Mouse (Mus musculus) spleen, postnatal 14 days (tissue): ENCODE measurements around the gene Olfr464.
A peak's percentile ranks its signal among the peaks of the same experiment; 100 is the strongest.

Experiments used
- DNase-seq, 2 experiments: peaks; one replicate each; pipeline ENCODE4 v3.0.0; 2021 to 2022; ENCODE audit warnings: low spot score in 2 of 2

The Olfr464 gene

DNA sequence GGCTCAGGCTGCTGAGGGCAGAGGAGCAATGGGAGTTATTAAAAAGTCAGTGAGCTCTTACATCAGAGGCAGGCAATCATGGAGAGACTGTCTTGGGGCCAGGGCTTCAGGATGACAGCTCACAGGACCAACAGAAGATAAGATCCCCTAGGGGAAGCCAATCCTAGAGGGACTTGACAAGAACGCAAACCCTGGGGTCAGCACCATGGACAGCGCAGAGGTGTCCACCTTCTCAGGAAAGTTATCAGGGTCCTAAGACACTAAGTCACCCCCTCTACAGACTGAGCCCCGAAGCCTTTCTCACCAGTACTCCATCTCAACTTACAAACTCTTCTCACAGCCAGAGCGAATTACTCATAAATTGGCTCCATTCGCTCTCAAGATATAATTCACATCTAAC, at the start of gene Olfr464:
TSS of gene Olfr464 (minus strand) at position 2 of the 400 bp plus-strand sequence.
- no peak for DNase-seq

DNA sequence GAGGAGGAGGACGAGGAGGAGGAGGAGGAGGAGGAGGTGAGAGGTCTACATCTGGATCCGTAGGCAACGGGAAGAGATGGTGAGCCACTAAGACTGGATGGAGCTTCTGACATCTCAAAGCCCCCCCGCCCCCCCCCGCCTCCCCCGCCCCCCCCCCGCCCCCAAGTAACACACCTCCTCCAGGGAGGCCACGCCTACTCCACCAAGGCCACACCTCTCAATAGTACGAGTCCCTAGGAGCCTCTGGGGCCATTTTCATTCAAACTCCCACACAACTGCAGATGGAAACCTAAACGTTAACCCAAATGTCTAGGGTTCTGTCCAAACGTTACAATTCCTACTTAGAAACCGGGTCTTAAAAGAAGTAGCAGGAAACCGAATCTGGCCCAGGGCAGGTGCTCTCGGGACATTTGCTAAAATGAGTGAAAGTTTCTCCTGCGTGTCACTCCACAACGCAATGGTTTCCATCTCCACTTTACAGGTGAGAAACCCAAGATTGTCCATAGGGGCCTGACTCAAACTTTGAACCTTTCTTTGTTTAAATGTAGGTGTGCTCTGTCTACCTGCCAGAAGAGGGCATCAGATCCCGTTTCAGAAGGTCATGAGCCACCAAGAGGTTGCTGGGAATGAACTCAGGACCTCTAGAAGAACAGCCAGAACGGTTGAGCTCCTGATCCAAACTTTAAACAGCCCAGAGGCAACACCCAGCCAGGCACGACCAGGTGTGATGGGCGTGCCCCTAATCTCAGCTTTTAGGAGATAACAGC, 47.8 kb upstream of the Olfr464 start:
- DNase-seq, result no peak

DNA sequence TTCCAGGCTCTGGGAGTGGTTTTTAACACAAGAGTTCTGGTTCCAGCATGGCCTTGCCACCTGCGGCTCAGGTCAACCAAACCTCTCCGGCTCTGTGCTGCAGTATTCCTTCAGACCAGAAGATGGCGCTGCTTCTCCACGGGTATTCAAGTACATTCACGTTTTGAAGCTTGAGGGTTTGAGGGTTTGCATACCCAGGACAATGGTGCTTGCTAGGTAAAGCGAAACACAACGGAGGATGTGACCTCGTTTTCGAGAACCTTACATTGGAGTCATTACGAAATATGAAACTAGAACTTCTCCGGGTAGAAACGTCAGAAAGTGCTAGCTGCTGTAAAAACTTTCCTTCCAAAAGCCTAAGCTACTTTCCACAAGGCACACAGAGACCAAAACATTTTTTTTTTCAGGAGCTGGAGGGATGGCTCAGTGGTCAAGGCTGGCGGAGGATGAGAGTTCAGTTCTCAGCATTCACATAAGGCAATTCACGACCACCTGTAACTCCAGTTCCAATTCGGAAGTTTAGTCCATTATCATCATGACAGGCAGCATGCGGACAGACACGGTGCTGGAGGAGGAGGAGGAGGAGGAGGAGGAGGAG, 47.0 kb upstream of the Olfr464 start:
- peak; percentile 70 to 87 for DNase-seq

DNA sequence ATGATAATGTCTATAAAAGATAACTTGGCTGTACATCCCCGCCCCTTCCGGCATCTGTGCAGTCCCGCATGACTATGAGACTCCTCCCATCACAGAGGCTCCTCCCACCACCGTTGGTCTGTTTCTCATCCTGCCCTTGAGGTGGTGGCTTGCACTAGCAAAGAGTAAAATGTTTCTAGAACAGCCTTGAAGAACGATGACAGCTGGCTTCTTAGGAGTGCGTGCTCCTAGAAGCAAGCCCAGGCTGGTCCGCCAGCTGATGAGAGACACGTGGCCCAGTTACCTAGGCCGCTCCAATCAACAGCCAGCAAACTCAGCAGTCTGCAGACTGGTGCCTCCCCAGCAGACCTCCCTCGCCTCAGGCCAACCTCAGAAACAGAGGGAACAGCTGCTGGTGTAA, 45.4 kb upstream of the Olfr464 start:
- DNase-seq, result no peak

DNA sequence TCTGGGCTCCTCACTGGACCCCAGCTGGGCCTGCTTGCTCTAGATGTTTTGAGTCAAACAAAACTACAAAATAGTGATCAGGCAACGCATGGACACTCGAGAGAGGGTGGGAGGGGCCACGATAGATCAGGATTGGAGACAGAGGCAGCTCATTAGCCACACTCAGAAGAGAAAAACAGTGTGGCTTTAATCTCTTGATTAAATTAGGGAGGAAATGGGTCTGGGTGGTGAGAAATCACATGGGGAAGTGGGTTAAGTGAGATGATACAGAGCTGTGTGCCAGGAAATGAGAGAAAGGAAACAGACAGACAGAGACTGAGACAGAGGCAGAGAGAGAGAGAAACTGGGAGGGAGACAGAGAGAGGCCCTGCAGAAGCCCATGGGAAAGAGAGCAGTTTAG, 44.5 kb upstream of the Olfr464 start:
- DNase-seq, result no peak

DNA sequence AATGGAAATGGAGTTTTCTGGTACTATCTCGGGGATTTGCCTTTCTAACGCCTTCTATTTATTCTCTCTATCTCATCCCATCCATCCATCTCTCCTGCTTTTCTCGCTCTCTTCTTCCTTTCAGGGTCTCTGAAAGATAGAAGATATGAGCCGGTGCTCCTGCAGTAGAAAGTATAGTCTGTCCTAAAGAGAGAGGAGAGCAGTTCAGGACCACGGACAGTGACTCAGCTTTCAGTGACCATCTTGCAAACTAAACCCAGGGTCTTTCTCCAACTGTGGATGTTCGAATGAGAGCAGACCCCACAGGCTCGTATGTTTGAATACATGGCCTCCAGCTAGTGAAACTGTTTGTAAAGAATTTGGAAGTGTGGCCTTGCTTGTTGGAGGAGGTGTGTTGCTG, 36.3 kb upstream of the Olfr464 start:
- no peak for DNase-seq

DNA sequence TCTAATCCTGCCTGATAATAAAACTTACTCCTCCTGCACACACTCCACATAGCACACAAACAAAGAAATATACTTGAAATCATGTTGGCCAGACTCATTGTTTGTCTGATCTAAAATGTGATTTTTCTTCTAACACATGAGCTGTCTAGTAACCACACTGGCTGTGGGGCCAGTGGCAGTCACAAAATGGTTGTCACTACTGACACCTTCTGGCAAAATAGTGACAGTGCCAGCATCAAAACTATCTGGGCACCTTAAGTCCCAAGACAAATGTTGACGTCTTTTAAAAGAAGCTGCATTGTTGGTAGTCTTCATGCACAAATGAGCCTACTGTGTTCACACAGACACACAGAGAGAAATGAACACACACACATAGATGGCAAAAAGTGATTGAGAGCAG, 34.4 kb upstream of the Olfr464 start:
- no peak for DNase-seq

DNA sequence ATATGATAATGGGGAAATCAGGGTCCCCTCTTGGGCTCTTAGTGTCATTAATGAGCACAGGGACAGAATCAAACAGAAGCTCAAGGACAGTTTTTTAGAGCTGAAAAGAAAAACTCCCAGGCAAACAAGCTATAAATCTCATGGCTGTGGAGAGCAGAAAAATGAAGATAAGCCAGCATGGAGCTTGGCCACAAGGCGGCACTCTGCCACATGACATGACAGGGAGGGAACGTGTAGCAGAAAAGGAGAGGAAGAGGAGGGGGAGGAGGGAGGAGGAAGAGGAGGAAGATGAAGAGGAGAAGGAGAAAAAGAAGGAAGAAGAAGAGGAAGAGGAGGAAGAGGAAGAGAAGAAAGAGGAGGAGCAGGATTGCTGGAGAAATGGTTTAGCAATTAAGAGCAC, 29.2 kb upstream of the Olfr464 start:
- no peak for DNase-seq

DNA sequence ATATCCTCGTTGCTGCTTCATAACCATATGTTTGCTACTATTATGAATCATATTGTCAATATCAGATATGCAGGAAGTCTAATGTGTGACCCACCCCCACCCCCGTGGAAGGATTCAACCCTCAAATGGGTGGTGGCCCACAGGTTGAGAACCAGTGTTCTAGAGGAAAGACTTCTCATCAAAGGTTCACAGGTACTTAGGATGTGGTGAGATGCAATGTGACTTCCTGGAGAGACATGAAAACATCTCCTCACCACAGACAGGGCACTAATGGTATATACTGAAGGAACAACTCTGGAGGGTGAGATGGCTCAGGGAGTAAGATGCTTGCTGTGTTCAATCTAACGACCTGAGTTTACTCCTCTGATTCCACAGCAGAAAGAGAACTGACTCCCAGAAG, 14.7 kb upstream of the Olfr464 start:
- DNase-seq, result no peak

DNA sequence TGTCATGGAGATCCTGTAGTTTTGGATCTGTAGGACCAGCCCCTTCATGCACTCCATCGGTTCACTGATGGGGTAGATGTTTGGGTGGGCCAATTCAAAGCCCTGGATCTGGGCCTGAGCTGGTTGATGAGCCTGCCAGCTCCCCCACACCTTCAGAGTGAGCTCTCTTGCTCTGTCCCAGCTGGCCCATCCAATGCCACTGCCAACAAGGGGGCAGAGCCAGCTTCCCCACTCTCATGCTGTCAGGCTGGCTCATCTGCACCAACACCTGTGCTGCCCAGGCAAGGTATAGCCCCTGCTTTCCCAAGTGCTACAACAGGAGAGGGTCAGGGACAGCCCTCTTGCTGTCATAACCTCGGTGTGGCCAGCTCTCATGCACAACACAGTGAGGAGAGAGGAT, 13.0 kb upstream of the Olfr464 start:
- DNase-seq, result no peak

DNA sequence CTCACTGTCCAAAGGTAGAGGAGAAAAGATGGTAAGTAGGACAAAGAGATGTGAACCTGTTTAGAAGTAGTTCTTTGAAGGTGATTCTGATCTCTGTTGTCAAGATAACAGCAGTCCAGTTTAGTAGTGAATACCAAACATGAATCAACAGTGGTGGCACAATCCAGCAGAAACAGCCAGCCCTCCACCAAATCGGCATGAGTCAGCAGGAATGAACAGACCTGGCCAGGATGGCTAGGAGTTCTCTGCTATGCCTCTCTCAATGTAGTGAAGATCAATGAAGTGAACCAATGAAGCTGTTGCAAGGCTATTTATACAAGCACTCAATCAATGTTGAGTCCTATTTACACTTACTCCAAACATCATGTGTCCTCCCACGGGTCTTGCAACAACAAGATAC, 9.6 kb upstream of the Olfr464 start:
- no peak for DNase-seq

DNA sequence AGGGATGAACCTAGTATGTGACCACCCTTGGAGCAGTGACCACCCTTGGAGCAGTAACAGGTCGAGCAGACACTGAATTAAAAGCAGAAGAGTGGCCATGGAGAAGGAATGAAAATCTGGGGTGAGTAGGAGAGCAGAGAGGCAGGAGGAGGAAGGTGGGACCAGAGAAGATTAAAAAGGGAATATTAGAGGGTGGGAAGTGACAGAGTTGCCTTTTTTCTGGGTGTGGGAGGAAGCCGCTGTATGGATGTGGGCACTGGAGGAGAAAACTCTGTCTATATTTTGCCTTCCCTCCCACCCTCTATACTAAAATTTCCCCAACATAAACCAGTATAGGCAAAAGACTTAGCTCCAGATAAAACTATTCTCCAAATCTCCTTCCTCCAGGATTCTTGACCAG, 466 bp downstream of the Olfr464 start:
- DNase-seq, result no peak

DNA sequence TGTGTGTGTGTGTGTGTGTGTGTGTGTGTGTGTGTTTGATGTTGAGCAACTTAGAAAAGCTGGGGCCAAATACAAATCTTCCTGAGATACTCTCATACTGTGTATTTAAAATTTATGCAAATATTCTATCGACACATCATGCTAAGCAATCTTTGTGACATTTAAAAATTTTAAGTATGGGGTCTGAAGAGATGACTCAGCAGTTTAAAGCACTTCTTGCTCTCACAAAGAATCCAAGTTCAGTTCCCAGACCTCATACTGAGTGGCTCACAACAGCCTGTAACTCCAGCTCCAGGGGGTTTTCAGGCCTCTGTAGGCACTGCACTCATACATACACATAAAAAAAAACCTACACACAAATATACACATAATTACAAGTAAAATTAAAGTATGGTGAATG, 4.8 kb downstream of the Olfr464 start:
- no peak for DNase-seq

DNA sequence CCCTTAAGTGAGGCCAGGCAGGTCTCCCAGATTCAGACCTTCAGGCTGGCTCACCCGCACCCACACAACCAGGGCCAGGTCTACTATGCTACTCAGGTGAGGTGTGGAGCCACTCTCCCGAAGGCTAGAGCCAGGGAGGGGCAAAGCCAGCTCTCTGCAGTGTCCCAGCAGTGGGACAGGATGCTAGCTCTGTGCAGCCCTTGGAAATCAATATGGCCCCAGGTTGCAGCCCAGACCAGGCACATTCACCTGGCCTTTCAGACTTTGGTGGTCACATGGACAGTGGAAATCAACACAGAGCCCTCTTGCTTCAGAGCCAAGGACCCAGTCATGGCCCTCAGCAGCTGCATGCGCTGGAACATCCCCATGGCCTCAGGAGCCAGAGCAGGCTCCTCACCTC, 16.4 kb downstream of the Olfr464 start:
- DNase-seq, result no peak

DNA sequence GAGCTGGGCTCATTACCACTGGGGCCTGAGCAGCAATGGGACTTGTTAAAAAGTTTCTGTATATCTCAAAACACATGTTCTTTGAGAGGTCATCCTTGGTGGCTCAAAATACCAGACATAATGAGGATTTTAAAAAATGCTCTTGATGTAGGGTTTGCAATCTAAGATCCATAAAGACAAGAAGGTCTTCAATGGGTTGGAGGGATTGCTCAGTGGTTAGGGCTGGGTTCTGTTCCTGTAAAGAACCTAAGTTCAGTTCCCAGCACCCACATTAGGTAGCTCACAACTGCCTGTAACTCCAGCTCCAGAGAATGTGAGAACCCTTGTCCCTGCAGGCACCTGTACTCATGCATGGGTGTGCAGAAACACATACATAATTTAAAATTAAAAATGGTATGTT, 23.5 kb downstream of the Olfr464 start, which contains the start of gene Olfr463:
TSS of gene Olfr463 (minus strand) at position 101 of the 400 bp plus-strand sequence.
- no peak for DNase-seq

DNA sequence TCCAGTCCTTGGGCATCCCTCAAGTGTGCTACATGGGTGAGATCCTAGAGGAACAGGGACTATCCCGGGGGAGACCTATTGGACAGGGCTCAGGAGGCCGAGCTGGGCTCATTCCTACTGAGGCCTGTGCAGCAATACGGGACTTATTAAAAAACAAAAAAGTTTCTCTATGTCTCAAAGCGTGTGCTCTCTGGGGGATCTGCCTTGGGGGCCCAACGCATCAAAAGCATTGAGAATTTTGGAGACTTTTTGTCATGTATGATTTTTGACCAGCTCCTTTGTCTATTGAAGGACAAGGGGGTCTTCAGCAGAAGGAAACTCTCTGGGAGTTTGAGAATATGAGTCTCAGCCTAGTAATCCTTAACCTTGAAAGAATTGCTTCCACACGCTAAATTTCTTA, 28.6 kb downstream of the Olfr464 start, which contains the start of gene Olfr462:
TSS of gene Olfr462 (minus strand) at position 101 of the 400 bp plus-strand sequence.
- DNase-seq, result no peak

DNA sequence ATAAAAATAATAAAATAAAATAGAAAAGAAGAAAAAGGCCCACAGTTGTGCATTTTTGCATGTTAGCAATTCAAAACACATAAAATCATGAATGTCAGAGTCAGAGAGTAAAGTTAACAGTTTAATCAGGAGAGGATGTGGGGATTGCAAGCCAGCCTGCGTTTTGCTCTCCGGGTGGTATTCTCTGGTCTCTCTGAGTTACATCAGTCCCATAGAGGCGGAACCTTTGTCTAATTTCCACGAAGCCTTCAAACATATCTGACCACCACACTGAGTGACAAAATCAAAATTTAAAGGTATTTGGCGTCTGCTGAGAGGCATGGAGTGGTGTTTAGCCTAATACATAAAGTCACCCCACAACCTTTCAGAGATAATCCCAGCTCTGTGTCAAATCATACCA, 35.9 kb downstream of the Olfr464 start:
- no peak for DNase-seq

DNA sequence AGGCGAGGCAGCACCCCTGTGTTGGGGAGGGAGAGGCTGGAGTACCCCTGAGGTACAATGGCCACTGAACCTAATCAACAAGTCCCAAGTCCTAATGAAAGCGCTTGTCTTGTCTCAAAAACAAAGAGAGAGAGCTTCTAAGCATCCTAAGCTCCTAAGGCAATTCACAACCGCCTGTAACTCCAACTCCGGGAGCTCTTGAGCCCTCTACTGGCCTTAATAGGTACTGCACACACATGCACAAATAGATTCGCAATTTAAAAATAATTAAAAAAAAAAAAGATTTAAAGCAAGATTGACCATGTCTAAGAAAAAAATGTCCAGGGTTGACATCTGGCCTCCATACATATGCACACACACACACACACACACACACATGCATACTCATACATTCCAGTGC, 37.3 kb downstream of the Olfr464 start:
- DNase-seq, result no peak

DNA sequence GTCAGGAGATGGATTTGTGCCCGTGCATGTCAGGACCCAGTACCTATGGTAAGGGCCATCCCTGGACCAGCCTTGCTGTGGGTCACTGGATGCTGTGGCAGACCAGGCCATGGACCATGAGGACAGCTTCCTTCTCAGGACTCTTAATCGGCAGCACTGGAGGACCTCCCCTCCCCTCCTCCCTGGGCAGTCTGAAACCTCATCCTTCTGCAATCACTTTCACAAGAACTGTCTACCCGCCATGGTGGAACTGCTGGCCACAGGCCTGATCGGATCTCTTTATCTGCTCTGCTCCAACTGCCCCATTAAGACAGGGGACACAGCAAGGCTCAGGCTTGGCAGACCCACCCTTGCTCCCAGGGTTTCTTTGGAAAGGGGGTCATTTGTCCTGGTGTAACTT, 39.1 kb downstream of the Olfr464 start:
- no peak for DNase-seq

DNA sequence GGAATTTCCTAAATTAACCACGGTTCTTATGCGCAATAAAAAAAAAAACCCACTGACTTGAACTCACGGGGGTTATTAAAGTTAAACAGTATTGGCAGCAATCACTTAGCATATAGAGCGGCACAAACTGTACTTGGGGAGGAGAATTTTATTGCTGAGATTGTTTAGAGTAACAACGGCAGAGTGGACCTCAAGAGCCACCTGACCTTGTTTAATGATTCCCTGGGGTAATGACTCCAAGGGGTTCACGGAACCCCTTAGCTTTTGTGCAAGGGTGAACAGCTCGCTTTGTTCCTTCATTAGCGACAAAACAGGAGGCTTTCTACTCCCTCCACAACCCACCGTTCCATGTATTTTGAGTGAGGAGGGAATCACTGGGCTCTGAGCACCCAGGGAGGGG, 40.9 kb downstream of the Olfr464 start:
- DNase-seq, result no peak

DNA sequence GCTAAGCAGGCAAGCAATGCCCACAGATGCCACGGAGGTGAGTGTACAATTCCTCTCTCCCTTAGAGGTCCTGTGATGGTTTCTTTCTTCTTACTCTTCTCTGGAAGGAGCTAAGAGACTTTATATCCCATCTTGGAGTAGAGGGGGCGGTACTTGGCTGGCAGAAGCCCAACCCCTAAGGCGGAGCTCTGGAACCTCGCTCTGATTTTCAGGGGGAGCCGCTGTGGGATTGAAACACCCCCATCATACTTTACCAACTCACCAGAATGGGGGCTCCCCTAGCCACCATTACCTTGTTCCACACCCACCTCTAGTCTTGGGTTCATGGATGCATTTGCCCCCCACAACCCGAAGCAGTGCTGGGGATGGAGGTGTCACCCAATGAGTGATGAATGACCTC, 45.3 kb downstream of the Olfr464 start, which contains the start of gene Epx:
TSS of gene Epx (minus strand) at position 101 of the 400 bp plus-strand sequence.
- no peak for DNase-seq

DNA sequence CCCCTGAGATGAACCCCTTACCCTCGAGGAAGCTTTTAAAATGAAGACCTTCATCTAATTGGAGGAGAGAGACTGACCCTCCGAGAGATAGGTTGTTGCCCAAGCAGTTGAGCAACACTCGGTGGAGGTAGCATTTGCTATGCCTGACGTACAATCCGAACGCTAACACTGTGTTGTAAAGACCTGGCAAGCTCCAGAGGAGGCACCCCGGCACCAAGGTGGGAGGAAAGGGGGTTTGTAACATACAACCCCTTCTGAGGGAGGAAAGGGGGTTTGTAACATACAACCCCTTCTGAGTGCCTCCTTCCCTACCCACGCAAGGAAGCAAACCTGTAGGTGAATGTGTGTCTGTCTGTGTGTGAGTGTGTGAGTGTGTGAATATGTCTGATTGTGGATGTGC, 49.0 kb downstream of the Olfr464 start:
- DNase-seq, result no peak

DNA sequence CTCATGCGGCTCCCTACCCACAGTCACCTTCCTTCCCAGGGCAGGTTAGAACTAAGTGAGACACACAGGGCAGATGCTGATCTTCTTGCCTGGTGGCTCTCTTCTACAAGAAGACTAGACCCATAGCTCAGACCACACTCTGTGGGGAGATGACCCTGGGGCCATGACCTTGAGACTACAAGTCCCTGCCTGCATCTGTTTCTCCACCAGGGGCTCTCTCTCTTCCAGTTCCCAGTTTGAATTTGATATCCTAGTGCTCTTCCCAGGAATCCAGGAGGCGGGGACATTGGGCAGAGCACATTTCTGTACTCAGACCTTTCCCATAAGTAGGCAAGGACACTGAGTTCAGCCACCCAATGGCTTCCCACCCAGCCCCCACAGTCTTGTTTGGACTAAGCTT, 50.7 kb downstream of the Olfr464 start:
- no peak for DNase-seq
